Mouse (Mus musculus): ENCODE measurements at regions not wholly inside any gene's neighbourhood (a gene's known extent, or its start where the extent isn't known, plus 50 kb on each side); places are given as distances from the start of the nearest gene placed in this dataset.

DNA sequence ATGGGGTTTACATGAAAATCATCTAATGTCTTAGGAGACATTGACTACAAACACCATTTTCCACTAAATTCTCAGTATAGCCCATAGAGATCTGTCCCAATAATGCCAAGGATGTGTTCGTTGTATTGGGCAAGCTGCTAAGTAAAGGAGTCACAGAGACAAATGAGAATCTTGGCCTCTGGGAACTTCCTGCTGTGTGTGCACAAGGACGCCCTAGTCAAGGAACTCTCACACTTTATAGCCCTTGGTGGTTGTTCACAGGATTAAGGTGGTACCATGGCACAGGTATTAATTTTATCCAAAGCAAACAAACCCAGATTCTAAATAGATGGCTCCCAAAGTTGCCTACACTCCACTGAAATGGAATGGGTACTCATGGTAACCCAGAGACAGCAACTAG, 76.7 kb upstream of the Spon1 start:
- TF ChIP-seq ZC3H11A (IDR thresholded peaks at IDR 0.05; ENCODE audit: borderline replicate concordance, low read depth, low read length) (no peak), ZNF384 (IDR thresholded peaks at IDR 0.05; ENCODE audit: low read depth, low read length) (no peak)

Data from ES-E14 (cell line).